Mouse (Mus musculus) A20 (cell line): ENCODE results near the gene 4930433I11Rik.
"Not testable (repeated sequence)": the region's sequence is repeated elsewhere in the genome, so short reads cannot be mapped to it uniquely, and the experiment has no call there.

Experiments
- DNase-seq: peaks from one replicate; pipeline ENCODE4 v3.0.0-alpha.2; 2011; ENCODE audit warnings: low read depth, low spot score

Gene 4930433I11Rik

DNA sequence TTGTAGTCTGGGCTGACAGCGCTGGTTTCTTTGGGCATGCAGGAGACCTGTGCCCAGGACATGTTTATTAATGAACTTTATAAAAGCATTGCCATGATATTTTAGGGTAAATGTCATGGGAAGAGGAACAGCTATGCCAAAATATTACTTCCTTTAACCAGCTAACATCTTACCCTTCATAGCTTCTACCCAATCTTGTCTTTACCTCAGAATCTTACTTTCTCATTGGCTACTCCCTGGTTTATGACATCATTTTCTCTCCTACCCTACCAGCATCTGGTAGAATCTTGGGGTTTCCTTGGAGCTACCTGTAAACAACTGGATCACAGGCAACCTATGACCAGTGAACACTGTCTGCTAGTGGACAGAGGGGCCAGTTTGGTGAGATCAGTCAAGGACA is at the start of gene 4930433I11Rik:
4930433I11Rik (plus strand) TSS at position 301 of the 400 bp plus-strand sequence.
- no peak for DNase-seq

DNA sequence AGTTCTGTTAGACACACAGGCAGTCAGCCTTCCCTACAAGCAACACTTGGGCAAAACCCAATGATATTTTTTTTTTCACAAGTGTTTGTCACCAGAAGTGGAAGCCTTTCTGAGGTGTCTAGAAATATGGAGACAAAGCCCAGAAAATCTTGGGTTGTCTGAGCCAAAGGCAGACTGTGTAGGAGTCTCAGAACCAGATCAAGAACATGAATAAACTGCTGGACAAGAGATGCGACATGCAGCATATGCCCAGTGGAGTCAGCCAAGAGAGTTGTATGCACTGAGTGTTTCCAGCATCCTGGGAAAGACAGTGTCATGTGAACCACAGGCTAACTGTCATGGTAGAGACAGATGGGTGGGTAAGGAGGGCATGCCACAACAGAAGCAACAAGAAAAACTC is 48.0 kb upstream of the 4930433I11Rik start:
- DNase-seq: no peak

DNA sequence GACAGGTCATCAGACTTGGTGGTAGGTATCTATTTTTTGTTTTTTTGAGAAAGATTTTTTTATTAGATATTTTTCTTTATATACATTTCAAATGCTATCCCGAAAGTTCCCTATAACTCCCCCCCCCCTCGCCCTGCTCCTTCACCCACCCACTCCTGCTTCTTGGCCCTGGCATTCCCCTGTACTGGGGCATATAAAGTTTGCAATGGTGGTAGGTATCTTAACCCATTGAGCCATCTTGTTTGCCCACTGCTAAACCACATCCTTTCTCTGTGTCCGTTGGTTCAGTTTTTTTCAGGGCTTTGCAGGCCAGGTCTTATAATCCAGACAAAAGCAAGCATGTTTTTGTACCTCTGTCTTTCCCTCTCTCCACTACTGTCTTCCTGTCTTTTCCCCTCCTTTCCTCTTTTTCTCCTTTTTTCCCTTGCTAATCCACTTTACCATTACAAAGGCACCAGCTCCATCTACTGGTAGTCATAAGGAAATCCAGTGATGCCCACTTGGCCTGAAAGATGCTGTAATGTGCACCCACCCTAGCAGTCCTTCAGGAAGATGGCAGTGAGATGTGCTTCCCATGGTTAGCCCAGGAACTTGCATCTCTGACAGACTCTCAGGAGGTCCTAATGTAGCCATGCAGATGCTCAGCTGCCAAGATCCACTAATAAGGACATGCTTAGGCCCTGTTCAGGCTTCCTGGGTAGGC is 45.0 kb upstream of the 4930433I11Rik start:
- DNase-seq: no peak

DNA sequence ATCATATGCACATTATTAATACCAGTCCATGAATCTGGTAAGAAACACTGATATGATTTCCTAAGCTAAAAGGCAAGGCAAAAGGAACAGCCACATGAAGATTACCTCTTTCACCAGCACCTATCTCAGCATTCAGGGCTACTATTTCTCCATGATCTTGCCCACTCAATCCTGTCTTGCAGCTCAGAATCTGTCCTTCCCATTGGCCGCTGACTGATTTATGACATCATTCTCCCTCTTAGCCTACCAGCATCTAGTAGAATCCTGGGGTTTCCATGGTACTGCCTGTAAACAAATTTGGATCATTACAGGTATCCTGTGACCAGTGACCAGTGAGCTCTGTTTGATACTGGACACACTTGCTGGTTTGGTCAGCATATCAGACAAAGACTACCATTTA is 45.1 kb downstream of the 4930433I11Rik start, which contains the start of gene Gm4884:
Gm4884 (plus strand) TSS at position 301 of the 400 bp plus-strand sequence.
- DNase-seq: not testable (repeated sequence)

DNA sequence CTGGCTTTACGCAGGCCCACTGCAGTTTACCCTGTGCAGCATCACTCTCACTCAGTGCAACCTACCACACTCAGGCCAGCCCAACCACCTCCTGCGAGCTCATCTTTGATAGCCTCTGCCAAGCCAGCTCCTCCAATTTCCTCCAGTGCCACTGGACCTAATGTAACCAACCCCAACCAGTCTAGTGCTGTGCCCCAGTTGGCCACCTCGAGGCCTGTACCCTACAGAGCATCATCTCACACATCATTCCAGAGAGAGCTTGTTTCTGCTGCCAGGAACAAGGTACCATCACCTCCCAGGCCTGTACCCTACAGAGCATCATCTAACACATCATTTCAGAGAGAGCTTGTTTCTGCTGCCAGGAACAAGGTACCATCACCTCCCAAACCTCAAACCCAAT is 56.7 kb downstream of the 4930433I11Rik start:
- not testable (repeated sequence) for DNase-seq
